Mouse (Mus musculus): ENCODE results near the gene Rtp2. TPM values are rescaled to one million over a fixed set of nuclear protein-coding genes. Genes with fewer than 3 reads are reported as not detected.

Rtp2 gene
- under 1 TPM in 1 of 2 experiments, not detected in 1; 0.35 TPM for total RNA-seq (2021)
- long read RNA-seq, result 0 reads

- no peak for DNase-seq (ENCODE audit: low spot score in 2 of 2)
Observed at GRCm38 (mm10) chr16:23932294-23932693, at the start of gene Rtp2. Gene Rtp2, minus strand, starts transcription at chr16:23932394.

- DNase-seq (ENCODE audit: low spot score in 2 of 2), result no peak
Observed at GRCm38 (mm10) chr16:23980991-23981720, 49.0 kb upstream of the Rtp2 start.

- no peak for DNase-seq (ENCODE audit: low spot score in 2 of 2)
Observed at GRCm38 (mm10) chr16:23980201-23980870, 48.1 kb upstream of the Rtp2 start.

GRCm38 (mm10) chr16:23979446-23979845 is 47.3 kb upstream of the Rtp2 start:
- DNase-seq (ENCODE audit: low spot score in 2 of 2), result no peak

GRCm38 (mm10) chr16:23978495-23978894 is 46.3 kb upstream of the Rtp2 start:
- no peak for DNase-seq (ENCODE audit: low spot score in 2 of 2)

GRCm38 (mm10) chr16:23977732-23978131 is 45.5 kb upstream of the Rtp2 start:
- no peak for DNase-seq (ENCODE audit: low spot score in 2 of 2)

GRCm38 (mm10) chr16:23976196-23976595 is 44.0 kb upstream of the Rtp2 start:
- no peak for DNase-seq (ENCODE audit: low spot score in 2 of 2)

GRCm38 (mm10) chr16:23973635-23974367 is 41.6 kb upstream of the Rtp2 start:
- no peak for DNase-seq (ENCODE audit: low spot score in 2 of 2)

- no peak for DNase-seq (ENCODE audit: low spot score in 2 of 2)
Observed at GRCm38 (mm10) chr16:23972901-23973300, 40.7 kb upstream of the Rtp2 start.

- DNase-seq (ENCODE audit: low spot score in 2 of 2), result no peak
Observed at GRCm38 (mm10) chr16:23972126-23972740, 40.0 kb upstream of the Rtp2 start.

GRCm38 (mm10) chr16:23969919-23970318 is 37.7 kb upstream of the Rtp2 start:
- DNase-seq (ENCODE audit: low spot score in 2 of 2), result no peak

GRCm38 (mm10) chr16:23968888-23969287 is 36.7 kb upstream of the Rtp2 start:
- no peak for DNase-seq (ENCODE audit: low spot score in 2 of 2)

- DNase-seq (ENCODE audit: low spot score in 2 of 2), result no peak
Observed at GRCm38 (mm10) chr16:23967301-23967700, 35.1 kb upstream of the Rtp2 start.

GRCm38 (mm10) chr16:23966066-23966465 is 33.9 kb upstream of the Rtp2 start:
- DNase-seq (ENCODE audit: low spot score in 2 of 2), result no peak

GRCm38 (mm10) chr16:23964706-23965367 is 32.6 kb upstream of the Rtp2 start:
- DNase-seq (ENCODE audit: low spot score in 2 of 2), result no peak

GRCm38 (mm10) chr16:23963896-23964668 is 31.9 kb upstream of the Rtp2 start:
- no peak for DNase-seq (ENCODE audit: low spot score in 2 of 2)

- DNase-seq (ENCODE audit: low spot score in 2 of 2), result no peak
Observed at GRCm38 (mm10) chr16:23962401-23962800, 30.2 kb upstream of the Rtp2 start.

GRCm38 (mm10) chr16:23958938-23959337 is 26.7 kb upstream of the Rtp2 start:
- DNase-seq (ENCODE audit: low spot score in 2 of 2), result no peak

- no peak for DNase-seq (ENCODE audit: low spot score in 2 of 2)
Observed at GRCm38 (mm10) chr16:23953959-23954260, 21.7 kb upstream of the Rtp2 start.

GRCm38 (mm10) chr16:23953189-23953958 is 21.2 kb upstream of the Rtp2 start:
- DNase-seq (ENCODE audit: low spot score in 2 of 2), result peak in 1 of 2 experiments; percentile 70

All from layer of hippocampus, adult 18-20 months (tissue).